Mouse (Mus musculus) gastrocnemius, postnatal 4 days (tissue): ENCODE data around the gene Rhd. TPM values are rescaled to one million over a fixed set of nuclear protein-coding genes. Genes with fewer than 3 reads are reported as not detected.
A peak's percentile ranks its signal among the peaks of the same experiment; 100 is the strongest.
"Not testable (repeated sequence)": the region's sequence is repeated elsewhere in the genome, so short reads cannot be mapped to it uniquely, and the experiment has no call there.

Source experiments
- DNase-seq, 2 experiments: peaks; one replicate each; pipeline ENCODE4 v3.0.0; 2021 to 2022; ENCODE audit warnings: low spot score in 2 of 2, mixed read lengths in 2 of 2
- long read RNA-seq, 2 experiments: library from polyadenylated mRNA; stranded (forward); transcript quantifications; one replicate each; pipeline ENCODE4 v2.0.0; 2021
- total RNA-seq, 2 experiments: library from RNA; stranded (reverse); gene quantifications; 2 replicates each; pipeline ENCODE4 v1.2.3; 2021

The Rhd gene
- under 1 TPM; 0.27 to 0.62 TPM for total RNA-seq
- long read RNA-seq, experiment 1, result 0 reads
- long read RNA-seq, experiment 2, transcript Rhd-201 (10 exons, 1,514 nt), result major isoform, 14 of 15 reads
- long read RNA-seq, experiment 2, partial matches to known transcripts, result 0 of 15 reads
- long read RNA-seq, experiment 2, other reads (novel, unspliced or antisense), result 1 of 15 reads

DNA sequence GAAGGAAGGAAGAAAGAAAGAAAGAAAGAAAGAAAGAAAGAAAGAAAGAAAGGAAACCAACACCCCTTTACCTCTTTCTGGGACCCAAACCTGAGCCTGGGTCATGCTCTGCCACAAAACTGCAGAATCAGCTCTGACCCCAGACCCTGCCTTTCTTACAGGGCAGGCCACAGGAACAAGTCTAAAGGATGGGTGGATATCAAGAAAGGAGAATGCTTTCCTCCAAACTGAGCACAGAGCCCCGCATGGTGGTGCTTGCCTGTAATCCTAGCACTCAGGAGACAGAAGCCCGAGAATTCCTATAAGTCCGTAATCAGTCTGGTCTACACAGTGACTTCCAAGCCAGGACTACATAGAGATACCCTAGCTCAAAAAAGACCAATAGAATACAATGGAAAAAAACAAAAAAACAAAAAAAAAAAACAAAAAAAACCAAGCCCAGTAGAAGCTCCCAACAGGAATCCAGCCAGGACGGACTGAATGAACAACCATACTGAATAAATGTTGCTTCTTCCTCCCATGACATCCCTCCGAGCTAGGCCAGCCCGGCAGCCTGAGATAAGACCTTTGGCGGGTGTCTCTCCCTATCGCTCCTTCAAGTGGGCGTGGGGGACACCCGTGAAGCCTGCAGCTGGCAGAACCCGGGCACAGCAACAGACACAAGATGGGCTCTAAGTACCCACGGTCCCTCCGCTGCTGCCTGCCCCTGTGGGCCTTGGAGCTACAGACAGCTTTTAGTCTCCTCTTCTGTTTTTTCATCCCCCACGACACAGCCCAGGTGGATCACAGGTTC is at the start of gene Rhd:
Gene Rhd, plus strand, starts transcription at position 600 of the 793 bp plus-strand sequence.
- no peak for DNase-seq

- DNase-seq, result no peak
Observed at GRCm38 (mm10) chr4:134817706-134818105, 46.6 kb upstream of the Rhd start.

GRCm38 (mm10) chr4:134821061-134821460 is 43.3 kb upstream of the Rhd start:
- DNase-seq, result no peak

DNA sequence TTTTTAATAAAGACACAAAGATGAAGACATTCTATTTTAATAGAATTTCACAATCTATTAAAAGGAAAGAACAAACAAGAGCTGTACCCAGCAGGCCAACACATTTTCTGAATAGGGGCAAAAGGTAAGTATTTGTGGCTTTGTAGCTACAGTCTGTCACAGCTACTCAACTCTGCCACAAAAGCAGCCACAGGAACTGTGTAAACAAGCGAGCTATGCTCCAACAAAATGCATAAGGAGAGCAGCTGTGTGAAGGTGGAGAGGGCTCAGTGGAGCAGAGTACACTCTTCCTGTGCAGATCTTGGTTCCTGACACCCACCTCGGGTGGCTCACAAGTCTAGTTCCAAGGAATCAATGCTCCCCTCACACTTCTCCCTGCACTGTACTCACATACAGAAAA is 40.8 kb upstream of the Rhd start:
- no peak for DNase-seq

DNA sequence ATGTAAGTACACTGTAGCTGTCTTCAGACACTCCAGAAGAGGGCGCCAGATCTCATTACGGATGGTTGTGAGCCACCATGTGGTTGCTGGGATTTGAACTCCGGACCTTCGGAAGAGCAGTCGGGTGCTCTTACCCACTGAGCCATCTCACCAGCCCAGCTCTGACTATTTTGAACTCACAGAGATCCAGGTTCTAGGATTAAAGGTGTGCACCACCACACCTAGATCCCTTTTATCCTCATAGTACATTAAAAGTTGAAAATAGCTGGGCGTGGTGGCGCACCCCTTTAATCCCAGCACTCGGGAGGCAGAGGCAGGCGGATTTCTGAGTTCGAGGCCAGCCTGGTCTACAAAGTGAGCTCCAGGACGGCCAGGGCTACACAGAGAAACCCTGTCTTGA is 38.5 kb upstream of the Rhd start:
- DNase-seq, result not testable (repeated sequence)

GRCm38 (mm10) chr4:134826348-134826747 is 38.0 kb upstream of the Rhd start:
- DNase-seq, result no peak

DNA sequence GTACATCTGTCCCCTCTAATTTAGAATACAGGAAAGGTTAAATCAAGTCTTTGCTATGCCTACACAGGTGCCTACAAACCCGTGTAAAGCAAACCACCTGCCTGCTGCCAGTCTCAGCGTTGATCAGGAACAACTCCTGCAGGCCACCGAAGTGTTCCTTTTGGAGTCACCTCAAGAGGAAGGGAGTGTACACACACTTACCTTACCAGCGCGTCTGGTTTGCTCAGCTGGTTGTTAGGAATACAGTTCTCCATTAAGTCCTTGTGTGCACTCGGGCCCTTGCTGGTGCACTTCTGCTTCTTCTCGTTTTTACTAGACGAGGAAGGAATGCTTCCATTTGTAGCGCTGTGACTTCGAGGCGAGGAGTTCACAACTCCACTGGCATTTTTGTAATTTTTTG is 36.5 kb upstream of the Rhd start:
- DNase-seq, result no peak

DNA sequence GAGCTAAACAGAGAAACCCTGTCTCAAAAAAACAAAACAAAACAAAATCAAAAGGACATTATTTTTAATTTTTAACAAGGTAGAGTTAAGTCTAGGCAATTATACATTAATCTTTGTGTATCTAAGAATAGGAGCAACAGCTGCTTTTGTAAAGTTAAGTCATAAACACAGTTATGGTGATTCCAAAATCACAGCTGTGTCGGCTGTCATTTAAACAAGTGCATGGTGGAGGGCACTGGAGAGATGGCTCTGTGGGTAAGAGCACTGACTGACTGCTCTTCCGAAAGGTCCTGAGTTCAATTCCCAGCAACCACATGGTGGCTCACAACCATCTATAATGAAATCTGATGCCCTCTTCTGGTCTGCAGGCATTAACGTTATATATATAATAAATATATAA is 32.4 kb upstream of the Rhd start:
- no peak for DNase-seq

GRCm38 (mm10) chr4:134835486-134835885 is 28.9 kb upstream of the Rhd start:
- no peak for DNase-seq

GRCm38 (mm10) chr4:134838221-134838620 is 26.1 kb upstream of the Rhd start:
- no peak for DNase-seq

DNA sequence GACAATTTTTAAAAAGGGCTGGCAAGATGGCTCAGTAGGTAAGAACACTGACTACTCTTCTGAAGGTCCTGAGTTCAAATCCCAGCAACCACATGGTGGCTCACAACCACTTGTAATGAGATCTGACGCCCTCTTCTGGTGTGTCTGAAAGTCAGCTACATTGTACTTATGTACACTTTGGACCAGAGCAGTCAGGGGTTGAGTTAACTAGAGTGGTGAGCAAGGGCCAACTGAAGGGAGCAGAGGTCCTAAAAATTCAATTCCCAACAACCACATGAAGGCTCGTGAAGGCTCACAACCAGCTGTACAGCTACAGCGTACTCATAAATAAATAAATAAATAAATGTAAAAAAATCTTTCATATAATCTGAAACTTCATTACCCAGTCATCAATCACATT is 25.6 kb upstream of the Rhd start:
- DNase-seq, result not testable (repeated sequence)

DNA sequence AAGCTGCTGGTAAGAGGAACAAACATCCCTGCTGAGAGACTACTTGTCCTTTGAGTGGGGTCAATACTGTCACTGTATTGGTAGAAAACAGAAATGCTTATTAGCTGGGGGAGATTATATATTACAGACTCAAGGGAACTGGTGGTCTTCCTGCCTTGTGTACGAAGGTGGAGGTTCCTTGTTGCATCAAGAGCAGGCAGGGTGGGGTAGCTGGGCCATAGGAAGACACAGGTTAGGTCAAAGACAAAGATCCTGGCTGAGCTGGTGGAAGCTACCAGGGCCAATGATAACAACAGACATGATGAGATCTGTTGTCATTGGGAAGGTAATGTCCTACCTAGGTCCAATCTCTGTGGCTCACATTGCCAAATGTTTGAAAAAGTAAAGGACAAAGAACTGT is 24.1 kb upstream of the Rhd start:
- DNase-seq, result no peak

- DNase-seq, result no peak
Observed at GRCm38 (mm10) chr4:134843566-134843965, 20.8 kb upstream of the Rhd start.

GRCm38 (mm10) chr4:134847587-134847986 is 16.7 kb upstream of the Rhd start:
- no peak for DNase-seq

DNA sequence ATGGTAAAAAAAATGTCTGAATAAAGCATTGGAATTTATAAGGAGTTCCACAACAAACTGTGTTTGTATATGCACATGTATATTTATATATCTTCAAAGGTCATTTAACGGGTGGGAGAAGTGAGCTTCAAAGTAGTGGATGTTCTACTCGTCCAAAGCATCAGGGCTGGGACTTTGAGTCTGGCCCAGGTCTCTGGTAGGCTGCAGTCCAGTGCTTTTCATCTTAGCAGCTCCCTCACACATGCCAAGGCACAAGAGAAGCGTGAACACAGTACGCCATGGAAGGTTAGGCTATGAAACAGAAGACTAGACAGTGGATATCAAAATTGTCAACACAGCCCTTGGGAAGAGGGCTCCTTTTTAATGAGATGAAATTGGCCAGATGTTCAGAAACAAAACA is 13.8 kb upstream of the Rhd start:
- no peak for DNase-seq

- no peak for DNase-seq
Observed at GRCm38 (mm10) chr4:134851236-134851635, 13.1 kb upstream of the Rhd start.

- no peak for DNase-seq
Observed at GRCm38 (mm10) chr4:134851876-134852275, 12.5 kb upstream of the Rhd start.

DNA sequence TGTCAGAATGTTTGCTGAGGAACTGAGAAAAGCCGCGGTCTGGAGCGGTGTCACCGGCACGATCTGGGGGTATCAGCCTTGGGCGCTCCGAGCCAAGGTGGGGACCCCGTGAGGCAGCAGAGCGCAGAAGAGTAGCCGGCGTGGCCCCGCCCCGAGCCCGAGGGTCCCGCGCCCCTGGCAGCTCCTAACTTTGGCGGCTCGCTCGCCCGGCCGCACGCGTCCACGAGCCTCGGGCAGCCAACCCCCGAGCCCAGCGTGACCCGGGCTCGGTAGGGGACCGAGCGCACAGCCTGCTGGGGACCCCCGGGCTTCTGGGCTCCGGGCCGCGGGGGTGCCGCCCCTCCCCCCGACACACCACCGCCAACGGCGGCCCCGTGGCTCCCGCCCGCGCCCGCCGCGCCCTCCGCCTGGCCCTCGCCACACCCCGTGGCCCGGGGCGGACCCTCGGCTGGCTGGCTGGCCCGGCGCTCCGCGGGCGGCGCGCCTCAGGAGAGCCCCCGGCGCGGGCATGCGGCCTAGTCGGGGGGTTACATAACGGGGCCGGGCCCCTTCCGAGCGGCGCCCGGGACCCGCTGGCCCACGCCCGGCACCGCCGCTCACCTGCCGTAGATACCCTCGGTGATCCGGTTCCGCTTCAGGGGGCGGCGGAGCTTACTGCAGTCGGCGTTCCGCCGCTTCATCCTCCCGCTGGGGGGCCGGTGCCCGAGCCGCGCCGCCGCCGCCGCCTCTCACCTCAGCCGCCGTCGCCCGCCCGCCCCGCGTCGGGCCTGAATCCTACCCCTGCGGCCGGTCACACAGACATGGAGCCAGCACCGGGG is 11.7 kb upstream of the Rhd start:
- peak; percentile 47 to 59 for DNase-seq

- peak; percentile 99 for DNase-seq
Observed at GRCm38 (mm10) chr4:134853259-134853636, 11.1 kb upstream of the Rhd start, which contains the start of gene Maco1. Maco1 (minus strand) TSS chr4:134853345.

DNA sequence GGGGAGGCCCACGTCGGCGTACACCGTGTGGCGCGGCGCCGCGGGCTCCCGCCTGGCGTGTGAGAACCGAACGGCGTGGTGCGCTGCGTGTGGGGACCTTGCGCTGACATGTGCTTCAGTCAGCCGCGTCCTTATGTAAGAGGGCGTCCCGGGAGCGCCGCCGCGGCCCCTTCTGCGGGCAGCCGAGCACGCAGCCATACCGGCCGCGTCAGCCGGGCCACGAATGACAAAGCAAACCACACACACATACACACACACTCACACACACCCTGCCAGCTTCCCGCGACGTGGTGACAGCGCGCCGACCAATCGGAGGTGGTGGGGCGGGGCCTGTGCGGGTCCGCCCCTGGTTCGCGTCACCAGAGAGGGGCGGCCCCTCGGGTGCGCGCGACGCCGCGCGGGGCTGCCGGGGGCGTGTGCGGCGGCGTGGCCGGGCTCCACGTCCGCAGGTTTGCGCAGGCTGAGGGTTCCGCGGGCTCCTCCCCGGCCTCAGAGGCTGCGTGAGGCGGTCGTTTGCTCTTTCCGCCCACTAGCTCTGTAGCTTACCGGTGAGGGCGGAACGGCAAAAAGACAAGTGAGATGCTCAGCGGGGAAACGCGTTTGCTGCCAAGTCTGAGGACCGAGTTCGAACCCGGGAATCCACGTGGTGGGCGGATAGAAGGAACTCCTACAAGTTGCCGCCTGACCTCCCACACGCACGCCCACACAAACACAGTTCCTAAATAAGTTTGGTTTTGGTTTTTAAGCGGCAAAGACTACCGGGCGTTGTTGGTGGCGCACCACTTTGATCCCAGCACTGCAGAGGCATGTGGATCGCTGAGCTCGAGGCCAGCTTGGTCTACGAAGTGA is 10.5 kb upstream of the Rhd start:
- peak; percentile 90 to 93 for DNase-seq

DNA sequence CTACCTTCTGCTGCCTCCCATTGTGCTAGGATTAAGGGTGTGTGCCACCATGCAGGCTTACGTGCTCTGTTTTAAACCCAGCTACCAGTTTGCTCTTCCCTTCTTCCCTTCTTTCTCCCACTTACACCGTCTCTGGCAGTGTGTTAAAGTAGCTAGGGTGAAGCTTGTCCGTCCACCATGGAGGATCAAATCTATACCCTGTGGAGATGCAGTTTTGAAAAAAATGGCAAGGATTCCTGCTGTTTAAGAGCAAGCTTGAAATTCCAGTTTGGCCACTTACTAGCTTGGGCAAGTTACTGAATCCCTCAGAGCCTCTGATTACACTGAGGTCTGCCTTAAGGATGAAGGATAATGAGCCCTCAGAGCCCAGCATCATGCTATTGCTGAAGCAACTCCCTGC is 9.0 kb upstream of the Rhd start:
- no peak for DNase-seq
